Mouse (Mus musculus): Measurements from ENCODE around the gene Dld.

- no peak for TF ChIP-seq CTCF (IDR thresholded peaks at IDR 0.05; ENCODE audit: borderline replicate concordance, insufficient read depth, low read depth, low read length)
- TF ChIP-seq POLR2A (IDR thresholded peaks at IDR 0.05; ENCODE audit: borderline replicate concordance, insufficient read depth, low read length): no peak
These were observed 68.1 kb downstream of the Dld start for GRCm38 (mm10) chr12:31283131-31283530.

Data from cerebellum, adult 2 months (tissue).